Mouse (Mus musculus) hindbrain, embryonic 14.5 days (tissue): ENCODE data around the gene Irak4. TPM values are rescaled to one million over a fixed set of nuclear protein-coding genes. Genes with fewer than 3 reads are reported as not detected.

Source experiments
- ATAC-seq: fragments of 200-750 bp; cut with Nextera tagmentation; 2 replicates; pipeline ENCODE4 v1.8.0; 2017; ENCODE audit warnings: moderate number of reproducible peaks, mild to moderate bottlenecking, moderate TSS enrichment, moderate library complexity; ENCODE audit not compliant: low FRiP score
- DNase-seq: peaks from one replicate; pipeline ENCODE4 v3.0.0-alpha.2; 2015; ENCODE audit warnings: low spot score
- H3K27ac ChIP-seq: fragments of 300-500 bp; sonication (generic); 2 replicates; pipeline ENCODE4 v1.5.1; 2014; ENCODE audit warnings: mild to moderate bottlenecking, moderate library complexity
- H3K27me3 ChIP-seq: fragments of 300-500 bp; sonication (generic); 2 replicates; pipeline ENCODE4 v1.6.1; 2014; ENCODE audit warnings: mild to moderate bottlenecking, low read length, mixed read lengths; ENCODE audit not compliant: control insufficient read depth, insufficient read depth
- H3K36me3 ChIP-seq: fragments of 300-500 bp; sonication (generic); replicated peaks from 2 replicates; pipeline ENCODE4 v1.6.1; 2014; ENCODE audit not compliant: control insufficient read depth, insufficient read depth
- H3K4me1 ChIP-seq: fragments of 300-500 bp; sonication (generic); replicated peaks from 2 replicates; pipeline ENCODE4 v1.6.1; 2014; ENCODE audit warnings: antibody characterized with exemption, low read length, mixed read lengths; ENCODE audit not compliant: control insufficient read depth, insufficient read depth
- H3K4me2 ChIP-seq: fragments of 300-500 bp; sonication (generic); replicated peaks from 2 replicates; pipeline ENCODE4 v1.6.1; 2014; ENCODE audit warnings: mild to moderate bottlenecking, moderate library complexity
- H3K4me3 ChIP-seq: fragments of 300-500 bp; sonication (generic); replicated peaks from 2 replicates; pipeline ENCODE4 v1.5.1; 2014; ENCODE audit warnings: mild to moderate bottlenecking, low read length
- H3K9ac ChIP-seq: fragments of 300-500 bp; sonication (generic); 2 replicates; pipeline ENCODE4 v1.6.1; 2014
- H3K9me3 ChIP-seq: fragments of 300-500 bp; sonication (generic); 2 replicates; pipeline ENCODE4 v1.6.1; 2016; ENCODE audit warnings: low read length; ENCODE audit not compliant: control insufficient read depth
- WGBS: fragments of 180-500 bp; shearing (Covaris S2); extraction: QIAGEN DNeasy Blood & Tissue Kit; methylation state at CpG from one replicate; pipeline ENCODE4 v1.1.7; 2014; 5-methylcytosine and 5-hydroxymethylcytosine counted together
- polyA plus RNA-seq: library from polyadenylated mRNA; unstranded; fragments of >200 nt; fragmentation: Nextera tagmentation; extraction: Ambion mirVana; gene quantifications from 2 replicates; pipeline ENCODE4 v1.2.1, GENCODE M21; 2014

Gene Irak4
- polyA plus RNA-seq, 1 experiment from 2014 or later = 1.5 TPM

- no peak overlapping the region for H3K9ac ChIP-seq
- H3K27ac ChIP-seq = no peak overlapping the region
- ATAC-seq (no peak), DNase-seq (no peak)
- no peaks in the 10 kb centered on the region for H3K36me3 ChIP-seq
- no peaks in the 10 kb centered on the region for H3K4me1 ChIP-seq
- H3K9me3 ChIP-seq = no peaks in the 10 kb centered on the region
- no peak overlapping the region for H3K4me3 ChIP-seq
- no peaks in the 10 kb centered on the region for H3K27me3 ChIP-seq
- no peak overlapping the region for H3K4me2 ChIP-seq
- WGBS = 84% methylated on average over 11 of the region's 11 CpGs
Measured at GRCm38 (mm10) chr15:94600145-94600707, 56.8 kb downstream of the Irak4 start.

GRCm38 (mm10) chr15:94601339-94601738 is 57.9 kb downstream of the Irak4 start:
- ATAC-seq = no peak
- H3K4me2 ChIP-seq = no peak overlapping the region
- WGBS = 26% methylated on average over 3 of the region's 3 CpGs

GRCm38 (mm10) chr15:94602441-94602840 is 59.0 kb downstream of the Irak4 start:
- ATAC-seq = no peak
- H3K9me3 ChIP-seq = no peaks in the 10 kb centered on the region

More at GRCm38 (mm10) chr15:94601339-94601738, 57.9 kb downstream of the Irak4 start:
- Histone ChIP-seq H3K27ac (no peak overlapping the region), H3K27me3 (no peaks in the 10 kb centered on the region), H3K9me3 (no peaks in the 10 kb centered on the region), H3K4me1 (no peaks in the 10 kb centered on the region), H3K9ac (no peak overlapping the region), H3K4me3 (no peak overlapping the region), H3K36me3 (no peaks in the 10 kb centered on the region)
- DNase-seq = peak; percentile 66

GRCm38 (mm10) chr15:94607768-94608167 is 64.3 kb downstream of the Irak4 start:
- DNase-seq (no peak), ATAC-seq (no peak)
- WGBS = 92% methylated on average over 8 of the region's 8 CpGs
- no peak overlapping the region for H3K9ac ChIP-seq
- H3K4me3 ChIP-seq = no peak overlapping the region
- no peak overlapping the region for H3K27ac ChIP-seq
- H3K4me2 ChIP-seq = no peak overlapping the region
- H3K27me3 ChIP-seq = no peaks in the 10 kb centered on the region
- H3K9me3 ChIP-seq = no peaks in the 10 kb centered on the region
- no peaks in the 10 kb centered on the region for H3K4me1 ChIP-seq
- H3K36me3 ChIP-seq = no peaks in the 10 kb centered on the region

More at GRCm38 (mm10) chr15:94602441-94602840, 59.0 kb downstream of the Irak4 start:
- H3K9ac ChIP-seq = no peak overlapping the region
- H3K4me2 ChIP-seq = no peak overlapping the region
- H3K36me3 ChIP-seq = no peaks in the 10 kb centered on the region
- H3K27me3 ChIP-seq = no peaks in the 10 kb centered on the region
- no peaks in the 10 kb centered on the region for H3K4me1 ChIP-seq
- no peak overlapping the region for H3K27ac ChIP-seq
- 70% methylated on average over 3 of the region's 3 CpGs for WGBS
- no peak for DNase-seq
- H3K4me3 ChIP-seq = no peak overlapping the region

- no peak overlapping the region for H3K27ac ChIP-seq
- WGBS = 90% methylated on average over 11 of the region's 11 CpGs
- no peaks in the 10 kb centered on the region for H3K36me3 ChIP-seq
- no peak for ATAC-seq
- no peak overlapping the region for H3K4me2 ChIP-seq
- no peaks in the 10 kb centered on the region for H3K27me3 ChIP-seq
- DNase-seq = no peak
- H3K4me1 ChIP-seq = no peaks in the 10 kb centered on the region
- H3K9ac ChIP-seq = no peak overlapping the region
- H3K4me3 ChIP-seq = no peak overlapping the region
- H3K9me3 ChIP-seq = no peaks in the 10 kb centered on the region
Measured at GRCm38 (mm10) chr15:94616036-94616435, 72.6 kb downstream of the Irak4 start.

GRCm38 (mm10) chr15:94620909-94621308 is 77.5 kb downstream of the Irak4 start:
- Histone ChIP-seq H3K4me1 (no peaks in the 10 kb centered on the region), H3K9me3 (no peaks in the 10 kb centered on the region), H3K27ac (no peak overlapping the region), H3K27me3 (no peaks in the 10 kb centered on the region), H3K36me3 (no peaks in the 10 kb centered on the region), H3K4me3 (no peak overlapping the region), H3K9ac (no peak overlapping the region), H3K4me2 (no peak overlapping the region)
- DNase-seq (no peak), ATAC-seq (no peak)

GRCm38 (mm10) chr15:94628463-94628829 is 85.0 kb downstream of the Irak4 start:
- DNase-seq = no peak
- no peaks in the 10 kb centered on the region for H3K4me1 ChIP-seq
- 48% methylated on average over 2 of the region's 2 CpGs for WGBS
- no peaks in the 10 kb centered on the region for H3K9me3 ChIP-seq
- no peak; the same call in 1 of the 2 replicates for ATAC-seq
- peak overlapping the region; percentile 73 for H3K4me3 ChIP-seq
- peak overlapping the region; percentile 96 for H3K4me2 ChIP-seq
- H3K9ac ChIP-seq = peak overlapping the region; percentile 84
- no peak overlapping the region for H3K27ac ChIP-seq
- H3K36me3 ChIP-seq = no peaks in the 10 kb centered on the region
- peaks cover 8% of the 10 kb centered on the region; the same call in 1 of the 2 replicates for H3K27me3 ChIP-seq

- Histone ChIP-seq H3K27ac (no peak within 1 kb of the TSS), H3K4me1 (no peaks in the 10 kb centered on the region), H3K4me3 (peak within 1 kb of the TSS; percentile 73), H3K9me3 (no peaks in the 10 kb centered on the region), H3K36me3 (no peaks in the 10 kb centered on the region), H3K4me2 (peak within 1 kb of the TSS; percentile 96), H3K27me3 (peaks cover 8% of the 10 kb centered on the region; the same call in 1 of the 2 replicates), H3K9ac (peak within 1 kb of the TSS; percentile 84)
- WGBS = under 1% methylated on average over 85 of the region's 96 CpGs
- no peak for DNase-seq
- ATAC-seq = peak; percentile 62
Measured at GRCm38 (mm10) chr15:94628830-94629601, 85.6 kb downstream of the Irak4 start, which contains the start of gene Tmem117. Gene Tmem117, plus strand, starts transcription at chr15:94629232.

GRCm38 (mm10) chr15:94630553-94630952 is 87.1 kb downstream of the Irak4 start:
- WGBS = 81% methylated on average over 4 of the region's 4 CpGs
- Histone ChIP-seq H3K9me3 (no peaks in the 10 kb centered on the region), H3K9ac (no peak overlapping the region), H3K27me3 (peaks cover 8% of the 10 kb centered on the region; the same call in 1 of the 2 replicates), H3K27ac (no peak overlapping the region), H3K4me1 (no peaks in the 10 kb centered on the region), H3K4me3 (no peak overlapping the region), H3K4me2 (no peak overlapping the region), H3K36me3 (no peaks in the 10 kb centered on the region)
- ATAC-seq = no peak
- DNase-seq = no peak
